Mouse (Mus musculus) kidney, postnatal 0 days (tissue): Measurements from ENCODE around the gene Kcnip4. TPM values are rescaled to one million over a fixed set of nuclear protein-coding genes. Genes with fewer than 3 reads are reported as not detected.

ENCODE experiments used
- ATAC-seq: fragments of 200-750 bp; cut with Nextera tagmentation; replicated peaks from 2 replicates; pipeline ENCODE4 v1.8.0; 2017; ENCODE audit warnings: low read depth, moderate number of reproducible peaks, moderate TSS enrichment, moderate library complexity; ENCODE audit not compliant: low FRiP score
- DNase-seq: peaks from one replicate; pipeline ENCODE4 v3.0.0-alpha.2; 2016; ENCODE audit warnings: low spot score
- H3K27ac ChIP-seq: fragments of 300-500 bp; sonication (generic); 2 replicates; pipeline ENCODE4 v1.5.1; 2014; ENCODE audit warnings: mild to moderate bottlenecking
- H3K27me3 ChIP-seq: fragments of 300-500 bp; sonication (generic); 2 replicates; pipeline ENCODE4 v1.6.1; 2014; ENCODE audit warnings: low read length, mixed read lengths; ENCODE audit not compliant: insufficient read depth
- H3K36me3 ChIP-seq: fragments of 300-500 bp; sonication (generic); 2 replicates; pipeline ENCODE4 v1.6.1; 2014; ENCODE audit warnings: low read length, mixed read lengths; ENCODE audit not compliant: insufficient read depth
- H3K4me1 ChIP-seq: fragments of 300-500 bp; sonication (generic); replicated peaks from 2 replicates; pipeline ENCODE4 v1.6.1; 2014; ENCODE audit warnings: antibody characterized with exemption, low read length, mixed read lengths; ENCODE audit not compliant: insufficient read depth
- H3K4me2 ChIP-seq: fragments of 300-500 bp; sonication (generic); 2 replicates; pipeline ENCODE4 v1.6.1; 2014; ENCODE audit warnings: mild to moderate bottlenecking, low read length, moderate library complexity, mixed read lengths
- H3K4me3 ChIP-seq: fragments of 300-500 bp; sonication (generic); replicated peaks from 2 replicates; pipeline ENCODE4 v1.5.1; 2014; ENCODE audit warnings: low read depth, low read length
- H3K9ac ChIP-seq: fragments of 300-500 bp; sonication (generic); 2 replicates; pipeline ENCODE4 v1.6.1; 2014; ENCODE audit warnings: low read depth, low read length
- H3K9me3 ChIP-seq: fragments of 300-500 bp; sonication (generic); replicated peaks from 2 replicates; pipeline ENCODE4 v1.6.1; 2016; ENCODE audit warnings: low read length, inconsistent platforms, mixed read lengths
- CTCF ChIP-seq: IDR thresholded peaks from 2 replicates; pipeline ENCODE4 v1.5.1; 2016; ENCODE audit warnings: antibody characterized with exemption, low read depth, mild to moderate bottlenecking, moderate library complexity
- WGBS: fragments of 180-500 bp; shearing (Covaris S2); extraction: QIAGEN DNeasy Blood & Tissue Kit; methylation state at CpG from one replicate; pipeline ENCODE4 v1.1.7; 2014; 5-methylcytosine and 5-hydroxymethylcytosine counted together
- polyA plus RNA-seq: library from polyadenylated mRNA; unstranded; fragments of >200 nt; fragmentation: Nextera tagmentation; extraction: Ambion mirVana; gene quantifications from 2 replicates; pipeline ENCODE4 v1.2.1, GENCODE M21; 2015

Gene Kcnip4
- polyA plus RNA-seq, 1 experiment from 2014 or later = 1.2 TPM

DNA sequence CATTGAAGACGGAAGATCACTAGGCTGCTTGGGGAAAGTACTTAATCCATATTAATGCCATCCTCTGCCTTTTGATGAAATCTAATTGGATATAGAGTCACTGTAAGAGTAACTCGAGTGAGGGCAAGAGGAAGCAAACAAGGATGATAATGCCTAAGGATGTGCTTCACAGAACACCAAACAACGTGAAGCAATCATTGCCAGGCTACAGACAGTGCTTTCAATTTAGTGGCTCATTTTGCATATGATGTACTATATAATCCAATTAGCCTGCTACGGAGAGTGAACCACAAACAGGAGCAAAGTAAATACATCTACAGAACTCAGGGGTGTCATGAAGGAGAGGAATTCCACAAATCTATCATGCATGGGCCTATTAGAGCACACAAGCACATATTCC lies 280.3 kb downstream of the Kcnip4 start:
- TF ChIP-seq CTCF = no peak
- H3K9ac ChIP-seq = no peak overlapping the region
- ATAC-seq = 0 out of 2 replicates have a peak, but pooled peaks have one; percentile 41

DNA sequence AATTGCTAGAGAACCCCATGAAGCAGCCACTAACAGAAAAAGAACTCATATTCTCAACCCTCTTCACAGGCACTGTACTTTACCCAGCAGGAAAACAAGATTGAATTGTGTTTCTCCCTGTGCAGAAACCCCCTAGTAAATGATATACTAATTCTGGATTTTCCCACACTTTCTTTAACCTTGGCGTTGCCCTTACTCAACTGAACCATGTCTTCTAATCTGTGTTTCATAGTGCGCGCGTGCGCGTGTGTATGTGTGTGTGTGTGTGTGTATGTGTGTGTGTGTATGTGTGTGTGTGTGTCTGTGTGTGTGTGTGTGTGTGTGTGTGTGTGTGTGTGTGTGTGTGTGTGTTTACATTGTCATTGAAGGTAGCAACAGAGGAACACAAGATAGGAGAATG lies 283.0 kb downstream of the Kcnip4 start:
- peak; percentile 84 for ATAC-seq

More for the DNA sequence above, 280.3 kb downstream of the Kcnip4 start:
- H3K36me3 ChIP-seq = no peaks in the 10 kb centered on the region
- H3K27me3 ChIP-seq = no peaks in the 10 kb centered on the region
- no peaks in the 10 kb centered on the region for H3K9me3 ChIP-seq
- 60% methylated on average over 4 of the region's 4 CpGs for WGBS
- no peak for DNase-seq
- no peak overlapping the region for H3K4me3 ChIP-seq
- H3K4me2 ChIP-seq = no peak overlapping the region
- no peaks in the 10 kb centered on the region for H3K4me1 ChIP-seq
- H3K27ac ChIP-seq = no peak overlapping the region

DNA sequence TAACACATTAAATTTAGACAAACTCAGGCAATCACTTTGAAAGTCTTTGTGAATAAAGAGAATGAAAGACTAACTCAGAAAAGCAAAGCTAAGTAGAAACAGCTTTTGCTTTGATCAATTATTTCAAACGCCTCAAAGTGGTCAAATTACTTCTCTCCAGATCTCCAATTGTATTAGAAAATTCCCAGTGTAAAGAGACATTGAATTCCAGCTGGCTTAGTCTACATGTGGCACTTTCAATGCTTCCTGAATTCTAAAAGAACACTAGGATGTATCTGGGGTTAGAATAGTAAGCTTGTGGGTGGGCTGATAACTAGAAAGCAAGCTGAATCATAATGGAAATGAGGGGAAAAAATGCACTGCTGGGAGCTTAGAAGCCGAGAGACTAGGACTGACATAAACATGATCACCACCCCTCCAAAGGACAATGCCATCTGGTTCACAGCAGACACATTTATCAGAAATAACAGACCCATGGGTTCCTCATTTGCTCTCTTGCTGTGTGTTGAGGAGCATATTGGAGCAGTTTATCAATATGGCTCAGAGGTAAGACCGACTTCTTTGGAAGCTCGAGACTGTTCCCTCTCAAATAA lies 323.4 kb downstream of the Kcnip4 start:
- Histone ChIP-seq H3K4me3 (no peak overlapping the region), H3K4me1 (no peaks in the 10 kb centered on the region), H3K36me3 (no peaks in the 10 kb centered on the region), H3K9me3 (no peaks in the 10 kb centered on the region), H3K27ac (no peak overlapping the region), H3K27me3 (no peaks in the 10 kb centered on the region), H3K9ac (no peak overlapping the region), H3K4me2 (no peak overlapping the region)
- ATAC-seq (no peak), DNase-seq (no peak)
- 68% methylated on average over 4 of the region's 4 CpGs for WGBS
- TF ChIP-seq CTCF = no peak

More for the DNA sequence above, 283.0 kb downstream of the Kcnip4 start:
- Histone ChIP-seq H3K27me3 (no peaks in the 10 kb centered on the region), H3K36me3 (no peaks in the 10 kb centered on the region), H3K4me2 (no peak overlapping the region), H3K27ac (peak overlapping the region; percentile 39; the same call in 1 of the 2 replicates), H3K9ac (no peak overlapping the region), H3K9me3 (no peaks in the 10 kb centered on the region), H3K4me1 (no peaks in the 10 kb centered on the region), H3K4me3 (no peak overlapping the region)
- no peak for TF ChIP-seq CTCF
- peak; percentile 29 for DNase-seq
- WGBS = 69% methylated on average over 6 of the region's 6 CpGs

DNA sequence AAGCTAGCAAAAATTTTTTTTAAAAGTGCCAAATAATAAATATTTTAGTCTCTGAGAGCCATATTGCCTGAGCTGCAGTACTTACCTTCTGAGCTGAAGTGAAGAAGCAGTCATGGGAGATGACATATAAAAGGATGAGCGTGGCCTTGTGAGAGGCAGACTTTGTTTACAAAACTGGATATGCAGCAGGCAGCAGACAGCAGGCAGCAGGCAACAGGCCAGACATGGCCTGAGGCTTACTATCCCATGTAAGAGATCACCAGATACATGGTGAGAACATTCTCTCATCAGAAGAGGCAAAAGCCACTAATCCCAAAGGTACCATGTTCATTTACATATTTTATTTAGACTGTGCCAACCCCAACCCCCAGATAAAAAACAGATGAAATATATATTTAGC lies 336.5 kb downstream of the Kcnip4 start:
- WGBS = 74% methylated on average over 1 of the region's 1 CpGs
- no peaks in the 10 kb centered on the region for H3K36me3 ChIP-seq
- no peaks in the 10 kb centered on the region for H3K9me3 ChIP-seq
- no peaks in the 10 kb centered on the region for H3K4me1 ChIP-seq
- no peak overlapping the region for H3K4me3 ChIP-seq
- no peak overlapping the region for H3K4me2 ChIP-seq
- DNase-seq (no peak), ATAC-seq (no peak)
- H3K27me3 ChIP-seq = no peaks in the 10 kb centered on the region
- TF ChIP-seq CTCF = no peak
- H3K27ac ChIP-seq = no peak overlapping the region
- H3K9ac ChIP-seq = no peak overlapping the region

GRCm38 (mm10) chr5:49150116-49150811 lies 374.4 kb downstream of the Kcnip4 start:
- H3K4me2 ChIP-seq = no peak overlapping the region
- H3K36me3 ChIP-seq = no peaks in the 10 kb centered on the region
- H3K4me1 ChIP-seq = no peaks in the 10 kb centered on the region
- no peak for DNase-seq
- no peaks in the 10 kb centered on the region for H3K27me3 ChIP-seq
- no peak for TF ChIP-seq CTCF
- no peak overlapping the region for H3K9ac ChIP-seq
- H3K9me3 ChIP-seq = no peaks in the 10 kb centered on the region
- ATAC-seq = no peak
- no peak overlapping the region for H3K27ac ChIP-seq
- H3K4me3 ChIP-seq = no peak overlapping the region
- WGBS = 65% methylated on average over 2 of the region's 2 CpGs

- H3K4me1 ChIP-seq = no peaks in the 10 kb centered on the region
- ATAC-seq = no peak
- no peak for TF ChIP-seq CTCF
- H3K4me3 ChIP-seq = no peak overlapping the region
- no peak overlapping the region for H3K27ac ChIP-seq
- H3K36me3 ChIP-seq = no peaks in the 10 kb centered on the region
- WGBS = 73% methylated on average over 2 of the region's 2 CpGs
- no peaks in the 10 kb centered on the region for H3K27me3 ChIP-seq
- H3K4me2 ChIP-seq = no peak overlapping the region
- H3K9me3 ChIP-seq = no peaks in the 10 kb centered on the region
- no peak for DNase-seq
- H3K9ac ChIP-seq = no peak overlapping the region
These were observed 375.0 kb downstream of the Kcnip4 start for GRCm38 (mm10) chr5:49149684-49150083.
